Mouse (Mus musculus) lung, adult 2 months (tissue): ENCODE results near the gene Actl7a. TPM values are rescaled to one million over a fixed set of nuclear protein-coding genes. Genes with fewer than 3 reads are reported as not detected.

Experiments used
- DNase-seq: peaks from one replicate; pipeline ENCODE4 v3.0.0; 2022
- H3K4me1 ChIP-seq: fragments of 200-500 bp; 2 replicates; pipeline ENCODE4 v1.6.1; 2011; ENCODE audit warnings: low read length; ENCODE audit not compliant: control insufficient read depth, insufficient read depth
- H3K4me3 ChIP-seq: fragments of 200-500 bp; replicated peaks from 2 replicates; pipeline ENCODE3; 2011; ENCODE audit warnings: low read depth, mild to moderate bottlenecking, control low read depth, low read length; ENCODE audit errors: extremely low read depth
- CTCF ChIP-seq: fragments of 200-500 bp; IDR thresholded peaks from 2 replicates; pipeline ENCODE4 v1.5.1; 2011; ENCODE audit warnings: mild to moderate bottlenecking, low read length, control low read depth; ENCODE audit not compliant: insufficient read depth
- POLR2A ChIP-seq: fragments of 200-500 bp; IDR thresholded peaks from 2 replicates; pipeline ENCODE4 v1.6.1; 2011; ENCODE audit warnings: low read depth, mild to moderate bottlenecking, control low read depth, low read length, borderline replicate concordance; ENCODE audit errors: extremely low read depth
- WGBS: fragments of 180-500 bp; shearing (Covaris S2); methylation state at CpG from one replicate; pipeline ENCODE4 v1.1.7; 2018; 5-methylcytosine and 5-hydroxymethylcytosine counted together
- polyA plus RNA-seq: library from polyadenylated mRNA; depleted of rRNA; stranded (reverse); fragments of >200 nt; gene quantifications from 2 replicates; pipeline ENCODE4 v1.2.3, GENCODE M21; 2012

Actl7a gene
- polyA plus RNA-seq, 1 experiment, result not detected

GRCm38 (mm10) chr4:56720403-56720802, 22.8 kb upstream of the Actl7a start:
- TF ChIP-seq CTCF, result no peak
- no peak for TF ChIP-seq POLR2A
- WGBS, result 75% methylated on average over 9 of the region's 9 CpGs
- H3K4me1 ChIP-seq, result no peaks in the 10 kb centered on the region
- H3K4me3 ChIP-seq, result no peak overlapping the region
- no peak for DNase-seq

- Histone ChIP-seq H3K4me1 (no peaks in the 10 kb centered on the region), H3K4me3 (no peak overlapping the region)
- peak; percentile 17 for DNase-seq
- peak; percentile 49 for TF ChIP-seq CTCF
- TF ChIP-seq POLR2A, result no peak
- 33% methylated on average over 3 of the region's 3 CpGs for WGBS
Observed at GRCm38 (mm10) chr4:56721469-56721868, 21.7 kb upstream of the Actl7a start.

- DNase-seq, result no peak
- H3K4me1 ChIP-seq, result no peaks in the 10 kb centered on the region
- WGBS, result 64% methylated on average over 6 of the region's 6 CpGs
- no peak overlapping the region for H3K4me3 ChIP-seq
- TF ChIP-seq POLR2A (no peak), CTCF (no peak)
Observed at GRCm38 (mm10) chr4:56722346-56722745, 20.9 kb upstream of the Actl7a start.

GRCm38 (mm10) chr4:56723237-56723636, 20.0 kb upstream of the Actl7a start:
- 79% methylated on average over 6 of the region's 6 CpGs for WGBS
- TF ChIP-seq POLR2A (no peak), CTCF (no peak)
- H3K4me3 ChIP-seq, result no peak overlapping the region
- no peak for DNase-seq
- no peaks in the 10 kb centered on the region for H3K4me1 ChIP-seq

GRCm38 (mm10) chr4:56725839-56726238, 17.4 kb upstream of the Actl7a start:
- H3K4me3 ChIP-seq, result no peak overlapping the region
- H3K4me1 ChIP-seq, result no peaks in the 10 kb centered on the region
- DNase-seq, result no peak
- TF ChIP-seq CTCF (no peak), POLR2A (no peak)
- 55% methylated on average over 8 of the region's 8 CpGs for WGBS

GRCm38 (mm10) chr4:56740020-56740485, 3.2 kb upstream of the Actl7a start, which contains the start of gene Gm26657:
TSS of gene Gm26657 (plus strand) at chr4:56740070.
- DNase-seq, result no peak
- no peak for TF ChIP-seq CTCF
- TF ChIP-seq POLR2A, result no peak
- no peaks in the 10 kb centered on the region for H3K4me1 ChIP-seq
- 84% methylated on average over 18 of the region's 18 CpGs for WGBS
- no peak within 1 kb of the TSS for H3K4me3 ChIP-seq

- no peak for TF ChIP-seq POLR2A
- no peak for TF ChIP-seq CTCF
- Histone ChIP-seq H3K4me1 (no peaks in the 10 kb centered on the region), H3K4me3 (no peak overlapping the region)
- DNase-seq, result no peak
- WGBS, result 96% methylated on average over 20 of the region's 20 CpGs
Observed at GRCm38 (mm10) chr4:56740611-56741010, 2.6 kb upstream of the Actl7a start.

- no peak for DNase-seq
- 95% methylated on average over 13 of the region's 13 CpGs for WGBS
- Histone ChIP-seq H3K4me1 (no peaks in the 10 kb centered on the region), H3K4me3 (no peak within 1 kb of the TSS)
- no peak for TF ChIP-seq POLR2A
- no peak for TF ChIP-seq CTCF
Observed at GRCm38 (mm10) chr4:56741041-56741493, 2.1 kb upstream of the Actl7a start, which contains the start of gene Actl7b. TSS of gene Actl7b (minus strand) at chr4:56741443.

GRCm38 (mm10) chr4:56742698-56743097, 515 bp upstream of the Actl7a start:
- DNase-seq, result no peak
- Histone ChIP-seq H3K4me3 (no peak overlapping the region), H3K4me1 (no peaks in the 10 kb centered on the region)
- no peak for TF ChIP-seq POLR2A
- TF ChIP-seq CTCF, result no peak
- WGBS, result 84% methylated on average over 4 of the region's 4 CpGs

- no peaks in the 10 kb centered on the region for H3K4me1 ChIP-seq
- WGBS, result 90% methylated on average over 2 of the region's 2 CpGs
Observed at GRCm38 (mm10) chr4:56746345-56746744, 3.1 kb downstream of the Actl7a start.

GRCm38 (mm10) chr4:56747456-56747855, 4.2 kb downstream of the Actl7a start:
- TF ChIP-seq POLR2A (no peak), CTCF (no peak)
- Histone ChIP-seq H3K4me1 (no peaks in the 10 kb centered on the region), H3K4me3 (no peak overlapping the region)
- WGBS, result 97% methylated on average over 9 of the region's 9 CpGs
- no peak for DNase-seq

More at GRCm38 (mm10) chr4:56746345-56746744, 3.1 kb downstream of the Actl7a start:
- H3K4me3 ChIP-seq, result no peak overlapping the region
- TF ChIP-seq CTCF (no peak), POLR2A (no peak)
- DNase-seq, result no peak
